In genomic region chr2:91926949-91927348, GRCm38 (mm10) we compare ENCODE assay signal across 10 mouse cellular contexts. TPM values are rescaled to one million over a fixed set of nuclear protein-coding genes. Genes with fewer than 3 reads are reported as not detected.
DNase-seq lines count a peak whose midpoint lies in the region; ATAC-seq and TF ChIP-seq lines count a peak whose summit lies in the region.
"Had no signal": no experiment of that assay in that cellular context is flagged by ENCODE, and none has a peak within 500 bp of the region (broad histone marks: within the 10 kb centered on the region; RNA-seq: fewer than 3 reads in every experiment).

Chrm4 (plus strand) TSS chr2:91927249.

- DNase-seq in layer of hippocampus, adult 18-20 months (ENCODE audit: low spot score in 2 of 2), result no peak
- no peak for DNase-seq in layer of hippocampus, adult 9-11 months
- DNase-seq in G1E (ENCODE audit: low spot score), result no peak
- DNase-seq in left cerebral cortex, postnatal 36 days (ENCODE audit: low spot score in 2 of 2), result no peak
- no peak for DNase-seq in thymus, postnatal 25 days
- no peak for DNase-seq in kidney, postnatal 14 days
- DNase-seq: cerebellum, postnatal 10 days had no signal

- peak within 1 kb of the TSS; percentile 14; the same call in 1 of the 2 replicates for H3K4me3 ChIP-seq in G1E (ENCODE audit: low read depth, low read length)
- H3K4me3 ChIP-seq in embryonic facial prominence, embryonic 13.5 days, result 0 out of 2 replicates have a peak within 1 kb of the TSS, but pooled peaks have one; percentile 11

- WGBS in embryonic facial prominence, embryonic 13.5 days, result 79% methylated on average over 3 of the region's 3 CpGs

- H3K4me2 ChIP-seq in embryonic facial prominence, embryonic 13.5 days, result peak within 1 kb of the TSS; percentile 24; the same call in 1 of the 2 replicates

- no peak within 1 kb of the TSS for H3K9ac ChIP-seq in embryonic facial prominence, embryonic 13.5 days

- peaks cover 19% of the 10 kb centered on the region for H3K36me3 ChIP-seq in G1E (replicated peaks)
- peaks cover 11% of the 10 kb centered on the region for H3K36me3 ChIP-seq in embryonic facial prominence, embryonic 13.5 days

- intact Hi-C loops in left cerebral cortex, postnatal 36 days (cut with DNase I), result loop anchor here (5.0 kb wide), 2 partner anchors 35 to 130 kb away; no protein-coding TSS in a partner anchor

- peaks cover 58% of the 10 kb centered on the region for H3K27me3 ChIP-seq in G1E (ENCODE audit: insufficient read depth, low read length)
- H3K27me3 ChIP-seq in embryonic facial prominence, embryonic 13.5 days, result peaks cover 36% of the 10 kb centered on the region

- TF ChIP-seq CTCF in G1E (IDR thresholded peaks at IDR 0.05; ENCODE audit: low read depth, low read length), result no peak

- H3K4me1 ChIP-seq in G1E (ENCODE audit: insufficient read depth, low read depth, low read length), result peaks cover 41% of the 10 kb centered on the region
- peaks cover 38% of the 10 kb centered on the region for H3K4me1 ChIP-seq in embryonic facial prominence, embryonic 13.5 days

- no peak for ATAC-seq in G1E (ENCODE audit: extremely low read depth, insufficient number of reproducible peaks, low FRiP score, poor library complexity, severe bottlenecking)
- no peak for ATAC-seq in embryonic facial prominence, embryonic 13.5 days (ENCODE audit: insufficient number of reproducible peaks, insufficient read depth, low FRiP score, low TSS enrichment, low read depth)
- ATAC-seq in megakaryocyte progenitor cell, adult 5-6 weeks (replicated peaks; ENCODE audit: poor library complexity), result no peak
- ATAC-seq: activated CD4-positive, CD25-positive, alpha-beta regulatory T cell, adult 4 months had no signal

- H3K27ac ChIP-seq in embryonic facial prominence, embryonic 13.5 days, result no peak within 1 kb of the TSS

- peaks cover 21% of the 10 kb centered on the region for H3K9me3 ChIP-seq in G1E (replicated peaks)
- no peaks in the 10 kb centered on the region for H3K9me3 ChIP-seq in embryonic facial prominence, embryonic 13.5 days

RNA-seq across cellular contexts. Expression of gene Chrm4, which starts in this region (rescaled TPM):
- total RNA-seq in layer of hippocampus, adult 18-20 months (2021), result 10 to 100 TPM; 32.0 to 32.6 TPM
- total RNA-seq in G1E (2014; fragmentation: Nextera tagmentation) (0.60 TPM in 1 of 2 replicates, not detected in the other), G1E (2017) (0.11 and 0.23 TPM in 2 replicates)
- 0.04 TPM in 1 of 2 replicates, not detected in the other for polyA plus RNA-seq in G1E (2012)
- polyA plus RNA-seq in embryonic facial prominence, embryonic 13.5 days (2015; fragmentation: Nextera tagmentation; extraction: Ambion mirVana), result 0.18 and 0.32 TPM in 2 replicates
- total RNA-seq in left cerebral cortex, postnatal 36 days (2021), result 10 to 100 TPM; 44.0 to 51.3 TPM
- 0.17 TPM in 2 replicates for total RNA-seq in megakaryocyte progenitor cell, adult 5-6 weeks (2015)
- 0.17 TPM in 1 of 2 replicates, not detected in the other for total RNA-seq in megakaryocyte progenitor cell, adult 5-6 weeks (2017)

Comparison
In these comparisons a context has a peak if more than half of its experiments do, and no peak if none do; other contexts are left out.
1. RNA of gene Chrm4 (total RNA-seq): 44.0 to 51.3 TPM in left cerebral cortex, postnatal 36 days and 32.0 to 32.6 TPM in layer of hippocampus, adult 18-20 months; 0.11 to 0.60 TPM in G1E and 0.17 TPM in megakaryocyte progenitor cell, adult 5-6 weeks; every median in the first group is over 10 times any median in the second.